Mouse (Mus musculus) midbrain, postnatal 0 days (tissue): ENCODE measurements around the gene Slc9a3. TPM values are rescaled to one million over a fixed set of nuclear protein-coding genes. Genes with fewer than 3 reads are reported as not detected.

Experiments used
- ATAC-seq: fragments of 200-750 bp; cut with Nextera tagmentation; 2 replicates; pipeline ENCODE4 v1.8.0; 2017; ENCODE audit warnings: moderate number of reproducible peaks, mild to moderate bottlenecking, moderate TSS enrichment, moderate library complexity; ENCODE audit not compliant: low FRiP score
- DNase-seq: peaks from one replicate; pipeline ENCODE4 v3.0.0-alpha.2; 2015; ENCODE audit warnings: low spot score
- H3K27ac ChIP-seq: fragments of 300-500 bp; sonication (generic); 2 replicates; pipeline ENCODE4 v1.5.1; 2014; ENCODE audit warnings: low read depth, mild to moderate bottlenecking, low read length, mixed read lengths
- H3K27me3 ChIP-seq: fragments of 300-500 bp; sonication (generic); 2 replicates; pipeline ENCODE4 v1.6.1; 2014; ENCODE audit warnings: low read length, control low read depth, mixed read lengths; ENCODE audit not compliant: insufficient read depth
- H3K36me3 ChIP-seq: fragments of 300-500 bp; sonication (generic); 2 replicates; pipeline ENCODE4 v1.6.1; 2014; ENCODE audit warnings: low read length, control low read depth, mixed read lengths; ENCODE audit not compliant: insufficient read depth
- H3K4me1 ChIP-seq: fragments of 300-500 bp; sonication (generic); 2 replicates; pipeline ENCODE4 v1.6.1; 2014; ENCODE audit warnings: mild to moderate bottlenecking, control low read depth, antibody characterized with exemption, low read length, mixed read lengths; ENCODE audit not compliant: insufficient read depth
- H3K4me2 ChIP-seq: fragments of 300-500 bp; sonication (generic); 2 replicates; pipeline ENCODE4 v1.6.1; 2014; ENCODE audit warnings: low read depth, mild to moderate bottlenecking, low read length, mixed read lengths; ENCODE audit not compliant: poor library complexity, severe bottlenecking
- H3K4me3 ChIP-seq: fragments of 300-500 bp; sonication (generic); 2 replicates; pipeline ENCODE4 v1.5.1; 2014; ENCODE audit warnings: low read depth, mild to moderate bottlenecking, low read length, moderate library complexity
- H3K9ac ChIP-seq: fragments of 300-500 bp; sonication (generic); replicated peaks from 2 replicates; pipeline ENCODE4 v1.6.1; 2014; ENCODE audit warnings: mild to moderate bottlenecking, low read length, moderate library complexity, mixed read lengths; ENCODE audit not compliant: poor library complexity, severe bottlenecking
- H3K9me3 ChIP-seq: fragments of 300-500 bp; sonication (generic); 2 replicates; pipeline ENCODE4 v1.6.1; 2016; ENCODE audit warnings: low read length, control low read depth
- CTCF ChIP-seq: IDR thresholded peaks from 2 replicates; pipeline ENCODE4 v1.5.1; 2016; ENCODE audit warnings: antibody characterized with exemption, mild to moderate bottlenecking
- WGBS: fragments of 180-500 bp; shearing (Covaris S2); extraction: QIAGEN DNeasy Blood & Tissue Kit; methylation state at CpG from one replicate; pipeline ENCODE4 v1.1.7; 2014; 5-methylcytosine and 5-hydroxymethylcytosine counted together
- polyA plus RNA-seq: library from polyadenylated mRNA; unstranded; fragments of >200 nt; fragmentation: Nextera tagmentation; extraction: Ambion mirVana; gene quantifications from 2 replicates; pipeline ENCODE4 v1.2.1, GENCODE M21; 2015
- total RNA-seq: library from RNA; depleted of rRNA; stranded (reverse); fragments of >200 nt; gene quantifications from 2 replicates; pipeline ENCODE4 v1.2.3, GENCODE M21; 2014; rRNA removed

Slc9a3 gene
- total RNA-seq (0.49 and 1.4 TPM in 2 replicates), polyA plus RNA-seq (1.0 and 1.1 TPM in 2 replicates)

- no peak for TF ChIP-seq CTCF
- peaks cover 25% of the 10 kb centered on the region; the same call in 1 of the 2 replicates for H3K27me3 ChIP-seq
- H3K9me3 ChIP-seq: no peaks in the 10 kb centered on the region
- ATAC-seq: peak; percentile 54
- H3K36me3 ChIP-seq: no peaks in the 10 kb centered on the region
- DNase-seq: no peak
- H3K4me1 ChIP-seq: peaks cover 9% of the 10 kb centered on the region; the same call in 1 of the 2 replicates
- peak within 1 kb of the TSS; percentile 46 for H3K4me3 ChIP-seq
- H3K4me2 ChIP-seq: peak within 1 kb of the TSS; percentile 92
- peak within 1 kb of the TSS; percentile 50 for H3K9ac ChIP-seq
- no peak within 1 kb of the TSS for H3K27ac ChIP-seq
- under 1% methylated on average over 33 of the region's 35 CpGs for WGBS
These were observed at the start of gene Slc9a3 for GRCm38 (mm10) chr13:74121141-74121602. Gene Slc9a3 (plus strand): TSS chr13:74121457.

GRCm38 (mm10) chr13:74071714-74072113 lies 49.5 kb upstream of the Slc9a3 start:
- no peaks in the 10 kb centered on the region for H3K27me3 ChIP-seq
- H3K9ac ChIP-seq: no peak overlapping the region
- TF ChIP-seq CTCF: no peak
- WGBS: 85% methylated on average over 3 of the region's 3 CpGs
- H3K36me3 ChIP-seq: no peaks in the 10 kb centered on the region
- H3K9me3 ChIP-seq: no peaks in the 10 kb centered on the region
- H3K4me3 ChIP-seq: no peak overlapping the region
- ATAC-seq (no peak), DNase-seq (no peak)
- H3K4me2 ChIP-seq: no peak overlapping the region
- H3K27ac ChIP-seq: no peak overlapping the region
- H3K4me1 ChIP-seq: no peaks in the 10 kb centered on the region

GRCm38 (mm10) chr13:74073369-74073768 lies 47.9 kb upstream of the Slc9a3 start:
- TF ChIP-seq CTCF: no peak
- DNase-seq (no peak), ATAC-seq (no peak)
- Histone ChIP-seq H3K27ac (no peak overlapping the region), H3K4me1 (no peaks in the 10 kb centered on the region), H3K36me3 (no peaks in the 10 kb centered on the region), H3K9ac (no peak overlapping the region), H3K9me3 (no peaks in the 10 kb centered on the region), H3K27me3 (no peaks in the 10 kb centered on the region), H3K4me3 (no peak overlapping the region), H3K4me2 (no peak overlapping the region)
- 90% methylated on average over 7 of the region's 7 CpGs for WGBS

GRCm38 (mm10) chr13:74090265-74090664 lies 31.0 kb upstream of the Slc9a3 start:
- Histone ChIP-seq H3K9ac (no peak overlapping the region), H3K4me1 (no peaks in the 10 kb centered on the region), H3K9me3 (no peaks in the 10 kb centered on the region), H3K27me3 (no peaks in the 10 kb centered on the region), H3K4me2 (no peak overlapping the region), H3K27ac (no peak overlapping the region), H3K4me3 (no peak overlapping the region), H3K36me3 (no peaks in the 10 kb centered on the region)
- DNase-seq (no peak), ATAC-seq (no peak)
- TF ChIP-seq CTCF: no peak
- WGBS: 71% methylated on average over 3 of the region's 3 CpGs

GRCm38 (mm10) chr13:74095936-74096335 lies 25.3 kb upstream of the Slc9a3 start:
- H3K27me3 ChIP-seq: no peaks in the 10 kb centered on the region
- no peak for TF ChIP-seq CTCF
- no peak overlapping the region for H3K4me2 ChIP-seq
- no peaks in the 10 kb centered on the region for H3K4me1 ChIP-seq
- no peak overlapping the region for H3K27ac ChIP-seq
- no peak for DNase-seq
- no peak overlapping the region for H3K9ac ChIP-seq
- 58% methylated on average over 2 of the region's 2 CpGs for WGBS
- H3K36me3 ChIP-seq: no peaks in the 10 kb centered on the region
- H3K9me3 ChIP-seq: no peaks in the 10 kb centered on the region
- no peak for ATAC-seq
- no peak overlapping the region for H3K4me3 ChIP-seq

GRCm38 (mm10) chr13:74096715-74097363 lies 24.4 kb upstream of the Slc9a3 start:
- peak; percentile 74 for TF ChIP-seq CTCF
- ATAC-seq (peak; percentile 60; the same call in 1 of the 2 replicates), DNase-seq (peak; percentile 68)
- Histone ChIP-seq H3K36me3 (no peaks in the 10 kb centered on the region), H3K4me3 (no peak overlapping the region), H3K27ac (no peak overlapping the region), H3K27me3 (no peaks in the 10 kb centered on the region), H3K4me1 (no peaks in the 10 kb centered on the region), H3K9ac (no peak overlapping the region), H3K4me2 (no peak overlapping the region), H3K9me3 (no peaks in the 10 kb centered on the region)
- 48% methylated on average over 2 of the region's 2 CpGs for WGBS
